Mouse (Mus musculus): ENCODE data around the gene Ppp1r3e.

Gene Ppp1r3e

GRCm38 (mm10) chr14:54877048-54877715 is at the start of gene Ppp1r3e:
TSS of gene Ppp1r3e (minus strand) at chr14:54877550.
- DNase-seq (ENCODE audit: low read depth): no peak

- DNase-seq (ENCODE audit: low read depth): no peak
Observed at GRCm38 (mm10) chr14:54926401-54927158, 49.2 kb upstream of the Ppp1r3e start.

GRCm38 (mm10) chr14:54925349-54926342 is 48.3 kb upstream of the Ppp1r3e start, which contains the start of gene Efs:
TSS of gene Efs (minus strand) at chr14:54926126.
- DNase-seq (ENCODE audit: low read depth): no peak

GRCm38 (mm10) chr14:54924641-54925348 is 47.4 kb upstream of the Ppp1r3e start:
- DNase-seq (ENCODE audit: low read depth): no peak

GRCm38 (mm10) chr14:54920076-54920685 is 42.8 kb upstream of the Ppp1r3e start:
- no peak for DNase-seq (ENCODE audit: low read depth)

- DNase-seq (ENCODE audit: low read depth): no peak
Observed at GRCm38 (mm10) chr14:54913343-54913742, 36.0 kb upstream of the Ppp1r3e start.

GRCm38 (mm10) chr14:54912886-54913285 is 35.5 kb upstream of the Ppp1r3e start, which contains the start of gene Slc22a17:
TSS of gene Slc22a17 (minus strand) at chr14:54913132.
- no peak for DNase-seq (ENCODE audit: low read depth)

GRCm38 (mm10) chr14:54912109-54912850 is 34.9 kb upstream of the Ppp1r3e start:
- DNase-seq (ENCODE audit: low read depth): no peak

GRCm38 (mm10) chr14:54908682-54909081 is 31.3 kb upstream of the Ppp1r3e start:
- DNase-seq (ENCODE audit: low read depth): no peak

GRCm38 (mm10) chr14:54903641-54904040 is 26.3 kb upstream of the Ppp1r3e start:
- DNase-seq (ENCODE audit: low read depth): no peak

GRCm38 (mm10) chr14:54900383-54900782 is 23.0 kb upstream of the Ppp1r3e start:
- DNase-seq (ENCODE audit: low read depth): no peak

GRCm38 (mm10) chr14:54897445-54897844 is 20.1 kb upstream of the Ppp1r3e start:
- no peak for DNase-seq (ENCODE audit: low read depth)

- DNase-seq (ENCODE audit: low read depth): no peak
Observed at GRCm38 (mm10) chr14:54894296-54895151, 17.2 kb upstream of the Ppp1r3e start.

- peak; percentile 98 for DNase-seq (ENCODE audit: low read depth)
Observed at GRCm38 (mm10) chr14:54893651-54894181, 16.4 kb upstream of the Ppp1r3e start.

- DNase-seq (ENCODE audit: low read depth): no peak
Observed at GRCm38 (mm10) chr14:54892200-54892599, 14.8 kb upstream of the Ppp1r3e start, which contains the start of gene Pabpn1. TSS of gene Pabpn1 (plus strand) at chr14:54892500.

GRCm38 (mm10) chr14:54885309-54885708 is 8.0 kb upstream of the Ppp1r3e start:
- no peak for DNase-seq (ENCODE audit: low read depth)

GRCm38 (mm10) chr14:54884022-54884712 is 6.8 kb upstream of the Ppp1r3e start:
- no peak for DNase-seq (ENCODE audit: low read depth)

Data from c-Kit-positive CD71-negative TER-119-negative erythroid progenitor cells, embryonic 14.5 days (primary cell).